Mouse (Mus musculus) stomach, embryonic 15.5 days (tissue): Measurements from ENCODE around the gene Bco1. TPM values are rescaled to one million over a fixed set of nuclear protein-coding genes. Genes with fewer than 3 reads are reported as not detected.

ENCODE experiments used
- ATAC-seq: fragments of 200-750 bp; cut with Nextera tagmentation; 2 replicates; pipeline ENCODE4 v1.8.0; 2017; ENCODE audit warnings: low read depth, moderate number of reproducible peaks, moderate TSS enrichment; ENCODE audit not compliant: insufficient read depth, low FRiP score
- H3K27ac ChIP-seq: fragments of 300-500 bp; sonication (generic); 2 replicates; pipeline ENCODE4 v1.5.1; 2015; ENCODE audit warnings: mild to moderate bottlenecking, inconsistent platforms
- H3K27me3 ChIP-seq: fragments of 300-500 bp; sonication (generic); replicated peaks from 2 replicates; pipeline ENCODE4 v1.6.1; 2015; ENCODE audit warnings: inconsistent platforms
- H3K36me3 ChIP-seq: fragments of 300-500 bp; sonication (generic); 2 replicates; pipeline ENCODE4 v1.6.1; 2015; ENCODE audit warnings: inconsistent platforms
- H3K4me1 ChIP-seq: fragments of 300-500 bp; sonication (generic); 2 replicates; pipeline ENCODE4 v1.6.1; 2015; ENCODE audit warnings: inconsistent platforms
- H3K4me2 ChIP-seq: fragments of 300-500 bp; sonication (generic); 2 replicates; pipeline ENCODE4 v1.6.1; 2015; ENCODE audit warnings: mild to moderate bottlenecking, inconsistent platforms
- H3K4me3 ChIP-seq: fragments of 300-500 bp; sonication (generic); replicated peaks from 2 replicates; pipeline ENCODE4 v1.5.1; 2015; ENCODE audit warnings: inconsistent platforms
- H3K9ac ChIP-seq: fragments of 300-500 bp; sonication (generic); 2 replicates; pipeline ENCODE4 v1.6.1; 2015; ENCODE audit warnings: inconsistent platforms
- H3K9me3 ChIP-seq: fragments of 300-500 bp; sonication (generic); 2 replicates; pipeline ENCODE4 v1.6.1; 2016; ENCODE audit warnings: inconsistent platforms
- WGBS: fragments of 180-500 bp; shearing (Covaris S2); methylation state at CpG from one replicate; pipeline ENCODE4 v1.1.7; 2015; 5-methylcytosine and 5-hydroxymethylcytosine counted together
- polyA plus RNA-seq: library from polyadenylated mRNA; unstranded; fragments of >200 nt; fragmentation: Nextera tagmentation; extraction: Ambion mirVana; gene quantifications from 2 replicates; pipeline ENCODE4 v1.2.1, GENCODE M21; 2015

Gene Bco1
- polyA plus RNA-seq, 1 experiment from 2014 or later, result 1.2 TPM

DNA sequence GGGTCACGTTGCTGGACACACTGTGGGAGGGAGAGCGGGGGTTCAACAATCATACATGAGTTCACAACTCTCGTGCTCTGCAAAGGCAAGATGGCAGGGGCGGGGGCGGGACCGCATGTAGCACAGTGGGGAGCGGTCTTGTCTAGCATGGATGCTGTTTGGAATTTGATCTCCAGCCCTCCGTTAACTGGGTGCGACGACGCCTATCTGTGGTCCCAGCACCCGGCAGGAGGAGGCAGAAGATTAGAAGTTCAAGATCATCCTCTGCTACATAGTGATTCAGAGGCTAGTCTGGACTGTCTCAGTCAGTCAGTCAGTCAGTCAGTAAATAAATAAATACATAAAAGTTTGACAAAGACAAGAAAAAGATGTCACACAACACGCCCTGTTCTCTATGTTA is 27.4 kb upstream of the Bco1 start:
- WGBS, result 75% methylated on average over 13 of the region's 13 CpGs
- H3K4me1 ChIP-seq, result no peaks in the 10 kb centered on the region
- no peak overlapping the region for H3K4me2 ChIP-seq
- H3K27ac ChIP-seq, result no peak overlapping the region
- no peak overlapping the region for H3K9ac ChIP-seq
- H3K36me3 ChIP-seq, result no peaks in the 10 kb centered on the region
- no peaks in the 10 kb centered on the region for H3K9me3 ChIP-seq
- no peaks in the 10 kb centered on the region for H3K27me3 ChIP-seq
- no peak for ATAC-seq
- no peak overlapping the region for H3K4me3 ChIP-seq

DNA sequence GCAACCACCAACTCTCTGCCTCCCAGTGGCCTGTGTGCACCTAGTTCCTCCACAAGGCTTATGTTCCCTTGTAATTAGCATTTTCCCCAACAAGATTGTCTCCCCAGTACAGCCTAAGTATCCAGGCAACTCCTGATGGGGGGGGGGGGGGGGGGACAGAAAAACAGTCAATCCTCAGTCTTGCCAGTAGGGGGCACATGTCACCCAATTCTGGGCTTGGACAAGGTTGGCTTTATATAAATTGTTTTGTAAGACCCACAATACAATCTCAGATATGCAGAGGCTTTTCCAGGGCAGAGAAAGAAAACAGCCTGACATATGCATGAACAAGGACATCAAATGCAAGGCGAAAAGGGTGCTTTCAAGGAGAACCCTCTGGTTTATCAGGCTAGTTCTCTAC is 25.9 kb upstream of the Bco1 start:
- Histone ChIP-seq H3K4me1 (no peaks in the 10 kb centered on the region), H3K27ac (no peak overlapping the region), H3K4me3 (no peak overlapping the region), H3K4me2 (no peak overlapping the region), H3K36me3 (no peaks in the 10 kb centered on the region), H3K9me3 (no peaks in the 10 kb centered on the region), H3K9ac (no peak overlapping the region), H3K27me3 (no peaks in the 10 kb centered on the region)
- WGBS, result 78% methylated on average over 1 of the region's 1 CpGs
- ATAC-seq, result no peak

DNA sequence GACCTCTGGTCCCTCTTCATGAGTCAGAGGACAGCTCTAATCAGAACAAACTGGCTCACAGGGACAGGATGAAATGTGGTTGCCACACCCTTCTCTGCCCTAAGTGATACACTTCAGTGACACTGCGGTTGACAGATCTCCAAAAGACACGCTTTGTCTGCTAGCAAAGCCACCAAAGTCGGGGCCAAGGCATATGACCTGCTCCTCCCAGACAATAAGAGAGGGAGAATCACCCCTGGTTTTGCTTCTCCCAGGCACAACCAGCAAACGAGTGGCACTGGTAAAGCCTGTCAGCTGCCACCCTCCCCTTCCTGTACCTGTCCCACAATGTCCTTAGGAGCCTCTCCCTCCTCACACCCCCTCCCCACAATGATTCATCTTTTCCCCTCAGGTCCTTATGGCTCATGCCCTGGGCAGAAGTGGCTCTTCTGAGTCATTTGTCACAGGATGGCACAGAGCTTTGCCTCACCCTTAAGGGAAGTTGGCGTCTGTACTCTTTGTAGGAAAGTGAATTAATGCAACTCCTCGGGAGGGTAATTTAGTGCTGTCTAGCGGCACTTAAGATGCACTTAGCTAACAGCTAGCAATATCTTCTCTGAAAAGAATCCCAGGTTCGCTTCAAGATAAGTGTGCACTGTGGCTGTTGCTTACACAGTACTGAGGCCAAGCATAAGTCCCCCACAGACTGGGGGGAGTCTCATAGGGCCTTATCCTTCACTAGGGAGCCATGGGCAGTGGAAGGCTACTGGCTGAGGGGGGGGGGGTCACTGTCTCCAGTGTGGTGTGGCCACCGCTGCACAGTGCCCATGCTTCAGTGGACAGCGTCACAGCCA is 21.1 kb upstream of the Bco1 start:
- H3K27me3 ChIP-seq, result no peaks in the 10 kb centered on the region
- no peak overlapping the region for H3K9ac ChIP-seq
- no peak overlapping the region for H3K4me3 ChIP-seq
- no peak overlapping the region for H3K27ac ChIP-seq
- ATAC-seq, result peak; percentile 31; the same call in 1 of the 2 replicates
- no peaks in the 10 kb centered on the region for H3K9me3 ChIP-seq
- no peaks in the 10 kb centered on the region for H3K4me1 ChIP-seq
- whole genome bisulfite sequencing, result 57% methylated on average over 10 of the region's 10 CpGs
- no peaks in the 10 kb centered on the region for H3K36me3 ChIP-seq
- H3K4me2 ChIP-seq, result no peak overlapping the region

DNA sequence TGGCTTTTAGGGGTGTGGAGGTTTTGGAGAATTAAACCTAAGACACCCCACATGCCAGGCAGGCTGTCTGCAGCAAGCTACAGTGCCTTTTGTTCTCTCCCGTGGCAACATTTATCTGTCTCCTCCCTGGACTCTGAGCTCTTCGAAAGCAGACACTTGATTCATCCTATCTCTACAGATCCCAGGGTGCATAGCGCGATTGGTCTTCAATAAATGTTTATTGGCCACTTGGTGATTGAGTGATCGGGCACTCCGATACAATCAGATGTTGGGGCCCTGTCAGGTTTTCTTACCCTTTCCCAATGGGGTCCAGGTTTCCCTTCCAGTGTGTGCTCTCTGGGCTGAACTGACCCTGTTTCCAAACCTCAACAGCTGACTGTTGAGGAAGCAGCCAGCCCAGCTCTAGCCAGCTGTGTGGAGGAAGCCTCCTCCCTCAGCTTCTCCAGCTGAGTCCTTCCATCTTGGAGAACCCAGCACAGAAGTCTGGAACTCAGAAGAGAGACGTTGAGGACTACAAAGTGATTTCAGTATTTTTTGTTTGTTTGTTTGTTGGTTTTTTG is 17.2 kb upstream of the Bco1 start:
- H3K36me3 ChIP-seq, result no peaks in the 10 kb centered on the region
- H3K9me3 ChIP-seq, result no peaks in the 10 kb centered on the region
- H3K4me3 ChIP-seq, result no peak overlapping the region
- H3K4me1 ChIP-seq, result no peaks in the 10 kb centered on the region
- no peak for ATAC-seq
- no peak overlapping the region for H3K4me2 ChIP-seq
- H3K27ac ChIP-seq, result no peak overlapping the region
- 80% methylated on average over 7 of the region's 7 CpGs for WGBS
- no peak overlapping the region for H3K9ac ChIP-seq
- H3K27me3 ChIP-seq, result peaks cover 5% of the 10 kb centered on the region; the same call in 1 of the 2 replicates

GRCm38 (mm10) chr8:117079652-117080051 is 16.0 kb upstream of the Bco1 start:
- no peak overlapping the region for H3K27ac ChIP-seq
- no peak for ATAC-seq
- 79% methylated on average over 14 of the region's 14 CpGs for WGBS

GRCm38 (mm10) chr8:117082399-117082872 is 13.2 kb upstream of the Bco1 start, which contains the start of gene Pkd1l2:
Gene Pkd1l2 (minus strand): TSS chr8:117082449.
- ATAC-seq, result no peak
- peaks cover 5% of the 10 kb centered on the region; the same call in 1 of the 2 replicates for H3K27me3 ChIP-seq
- no peaks in the 10 kb centered on the region for H3K9me3 ChIP-seq
- no peak within 1 kb of the TSS for H3K4me3 ChIP-seq
- H3K4me1 ChIP-seq, result no peaks in the 10 kb centered on the region
- no peak within 1 kb of the TSS for H3K4me2 ChIP-seq
- no peak within 1 kb of the TSS for H3K27ac ChIP-seq
- H3K9ac ChIP-seq, result no peak within 1 kb of the TSS
- no peaks in the 10 kb centered on the region for H3K36me3 ChIP-seq
- WGBS, result 73% methylated on average over 8 of the region's 8 CpGs

More at GRCm38 (mm10) chr8:117079652-117080051, 16.0 kb upstream of the Bco1 start:
- peaks cover 5% of the 10 kb centered on the region; the same call in 1 of the 2 replicates for H3K27me3 ChIP-seq
- no peak overlapping the region for H3K9ac ChIP-seq
- no peak overlapping the region for H3K4me2 ChIP-seq
- H3K4me1 ChIP-seq, result no peaks in the 10 kb centered on the region
- H3K36me3 ChIP-seq, result no peaks in the 10 kb centered on the region
- no peaks in the 10 kb centered on the region for H3K9me3 ChIP-seq
- no peak overlapping the region for H3K4me3 ChIP-seq

DNA sequence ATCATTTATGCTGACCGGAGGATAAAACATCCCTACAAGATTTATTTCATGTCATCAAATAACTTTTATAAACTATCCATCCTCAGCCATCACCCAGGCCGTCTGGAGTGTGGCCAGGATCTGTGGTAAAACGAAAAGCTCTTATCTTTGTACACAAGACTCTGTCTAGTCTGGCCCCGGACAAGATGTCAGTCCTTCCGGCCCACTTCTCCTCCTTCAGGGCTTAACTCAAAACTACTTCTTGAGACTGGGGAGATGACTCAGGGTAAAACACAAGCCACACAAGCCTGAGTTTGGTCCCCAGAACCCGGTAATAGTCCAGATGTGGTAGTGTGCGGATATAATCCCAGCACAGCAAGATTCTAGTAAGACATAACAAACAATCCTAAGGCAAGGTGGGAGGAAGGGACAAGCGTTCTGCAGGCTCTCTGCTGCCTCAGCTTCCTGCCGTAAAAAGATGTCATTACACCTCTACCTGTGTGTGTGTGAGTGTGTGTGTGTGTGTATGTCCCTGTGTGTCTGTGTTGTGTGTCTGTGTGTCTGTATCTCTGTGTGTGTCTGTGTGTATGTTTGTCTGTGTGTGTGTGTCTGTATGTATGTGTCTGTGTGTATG is 12.6 kb upstream of the Bco1 start:
- H3K36me3 ChIP-seq, result no peaks in the 10 kb centered on the region
- no peak overlapping the region for H3K27ac ChIP-seq
- H3K4me2 ChIP-seq, result no peak overlapping the region
- no peak for ATAC-seq
- WGBS, result 41% methylated on average over 9 of the region's 9 CpGs
- H3K27me3 ChIP-seq, result peaks cover 5% of the 10 kb centered on the region; the same call in 1 of the 2 replicates
- H3K9ac ChIP-seq, result no peak overlapping the region
- no peaks in the 10 kb centered on the region for H3K9me3 ChIP-seq
- no peak overlapping the region for H3K4me3 ChIP-seq
- no peaks in the 10 kb centered on the region for H3K4me1 ChIP-seq

- 42% methylated on average over 8 of the region's 8 CpGs for WGBS
- Histone ChIP-seq H3K27me3 (peaks cover 2% of the 10 kb centered on the region; the same call in 1 of the 2 replicates), H3K4me3 (no peak overlapping the region), H3K36me3 (no peaks in the 10 kb centered on the region), H3K9me3 (no peaks in the 10 kb centered on the region), H3K27ac (no peak overlapping the region), H3K4me1 (no peaks in the 10 kb centered on the region), H3K9ac (no peak overlapping the region), H3K4me2 (no peak overlapping the region)
- ATAC-seq, result peak; percentile 83; the same call in 1 of the 2 replicates
Measured at GRCm38 (mm10) chr8:117085521-117085920, 10.1 kb upstream of the Bco1 start.

- Histone ChIP-seq H3K9ac (no peak overlapping the region), H3K27me3 (no peaks in the 10 kb centered on the region)
- ATAC-seq, result no peak
Measured at GRCm38 (mm10) chr8:117087036-117087435, 8.6 kb upstream of the Bco1 start.

DNA sequence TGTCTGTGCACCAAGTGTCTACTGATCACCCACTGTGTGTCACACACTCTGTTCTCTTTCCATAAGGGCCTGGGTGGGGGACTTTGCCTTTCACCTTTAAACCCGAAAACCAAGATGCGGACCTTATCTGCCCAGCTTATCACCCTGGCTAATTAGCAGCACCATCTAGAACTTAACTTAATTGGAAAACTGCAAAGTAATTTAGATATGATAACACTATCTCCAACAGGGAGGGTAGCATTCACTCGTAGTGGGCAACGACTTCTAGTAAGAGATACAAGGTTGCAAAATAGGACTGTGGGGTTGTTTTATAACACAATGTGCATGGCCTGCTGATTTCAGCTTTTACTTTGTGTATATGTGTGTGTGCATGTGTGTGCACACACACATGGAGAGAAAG is 5.9 kb upstream of the Bco1 start:
- Histone ChIP-seq H3K36me3 (no peaks in the 10 kb centered on the region), H3K4me1 (no peaks in the 10 kb centered on the region), H3K4me2 (no peak overlapping the region), H3K9ac (no peak overlapping the region), H3K9me3 (no peaks in the 10 kb centered on the region), H3K27me3 (no peaks in the 10 kb centered on the region), H3K27ac (no peak overlapping the region), H3K4me3 (no peak overlapping the region)
- WGBS, result 77% methylated on average over 4 of the region's 4 CpGs
- ATAC-seq, result no peak

More at GRCm38 (mm10) chr8:117087036-117087435, 8.6 kb upstream of the Bco1 start:
- no peaks in the 10 kb centered on the region for H3K4me1 ChIP-seq
- no peak overlapping the region for H3K4me2 ChIP-seq
- no peak overlapping the region for H3K4me3 ChIP-seq
- H3K9me3 ChIP-seq, result no peaks in the 10 kb centered on the region
- H3K27ac ChIP-seq, result no peak overlapping the region
- H3K36me3 ChIP-seq, result no peaks in the 10 kb centered on the region

GRCm38 (mm10) chr8:117094053-117094452 is 1.6 kb upstream of the Bco1 start:
- Histone ChIP-seq H3K36me3 (no peaks in the 10 kb centered on the region), H3K4me2 (no peak overlapping the region), H3K9me3 (no peaks in the 10 kb centered on the region), H3K9ac (no peak overlapping the region), H3K27me3 (no peaks in the 10 kb centered on the region), H3K27ac (no peak overlapping the region), H3K4me3 (no peak overlapping the region), H3K4me1 (0 out of 2 replicates have a peak, but pooled peaks cover 3% of the 10 kb centered on the region)
- 39% methylated on average over 5 of the region's 5 CpGs for WGBS
- ATAC-seq, result peak; percentile 36; the same call in 1 of the 2 replicates
